Mouse (Mus musculus) midbrain, embryonic 16.5 days (tissue): ENCODE measurements around the gene Cgref1. TPM values are rescaled to one million over a fixed set of nuclear protein-coding genes. Genes with fewer than 3 reads are reported as not detected.

Experiments
- ATAC-seq: fragments of 200-750 bp; cut with Nextera tagmentation; 2 replicates; pipeline ENCODE4 v1.8.0; 2017; ENCODE audit warnings: moderate TSS enrichment
- H3K27ac ChIP-seq: fragments of 300-500 bp; sonication (generic); 2 replicates; pipeline ENCODE4 v1.5.1; 2014; ENCODE audit warnings: mild to moderate bottlenecking, low read length, mixed read lengths
- H3K27me3 ChIP-seq: fragments of 300-500 bp; sonication (generic); 2 replicates; pipeline ENCODE4 v1.6.1; 2014; ENCODE audit warnings: low read depth, low read length, mixed read lengths; ENCODE audit not compliant: control insufficient read depth, insufficient read depth
- H3K36me3 ChIP-seq: fragments of 300-500 bp; sonication (generic); 2 replicates; pipeline ENCODE4 v1.6.1; 2014; ENCODE audit warnings: mild to moderate bottlenecking, low read length, moderate library complexity, mixed read lengths; ENCODE audit not compliant: control insufficient read depth, insufficient read depth
- H3K4me1 ChIP-seq: fragments of 300-500 bp; sonication (generic); 2 replicates; pipeline ENCODE4 v1.6.1; 2014; ENCODE audit warnings: mild to moderate bottlenecking, low read length, mixed read lengths; ENCODE audit not compliant: control insufficient read depth, insufficient read depth
- H3K4me2 ChIP-seq: fragments of 300-500 bp; sonication (generic); 2 replicates; pipeline ENCODE4 v1.6.1; 2014; ENCODE audit warnings: mild to moderate bottlenecking, low read length, mixed read lengths
- H3K4me3 ChIP-seq: fragments of 300-500 bp; sonication (generic); 2 replicates; pipeline ENCODE4 v1.5.1; 2014; ENCODE audit warnings: low read depth, mild to moderate bottlenecking, low read length, moderate library complexity, mixed read lengths
- H3K9ac ChIP-seq: fragments of 300-500 bp; sonication (generic); 2 replicates; pipeline ENCODE4 v1.6.1; 2014; ENCODE audit warnings: low read depth, low read length, mixed read lengths
- H3K9me3 ChIP-seq: fragments of 300-500 bp; sonication (generic); replicated peaks from 2 replicates; pipeline ENCODE4 v1.6.1; 2014; ENCODE audit warnings: mild to moderate bottlenecking, low read length, mixed read lengths; ENCODE audit not compliant: control insufficient read depth, poor library complexity, severe bottlenecking
- WGBS: fragments of 180-500 bp; shearing (Covaris S2); extraction: QIAGEN DNeasy Blood & Tissue Kit; methylation state at CpG from one replicate; pipeline ENCODE4 v1.1.7; 2014; 5-methylcytosine and 5-hydroxymethylcytosine counted together
- polyA plus RNA-seq: library from polyadenylated mRNA; unstranded; fragments of >200 nt; fragmentation: Nextera tagmentation; extraction: Ambion mirVana; gene quantifications from 2 replicates; pipeline ENCODE4 v1.2.1, GENCODE M21; 2015

Gene Cgref1
- polyA plus RNA-seq, 1 experiment from 2014 or later = 86.8 TPM

GRCm38 (mm10) chr5:30963916-30964315, 18.5 kb upstream of the Cgref1 start:
- 33% methylated on average over 3 of the region's 3 CpGs for WGBS
- Histone ChIP-seq H3K36me3 (no peaks in the 10 kb centered on the region), H3K27me3 (0 out of 2 replicates have a peak, but pooled peaks cover 3% of the 10 kb centered on the region), H3K4me2 (no peak overlapping the region), H3K4me1 (peaks cover 9% of the 10 kb centered on the region), H3K4me3 (no peak overlapping the region), H3K9me3 (no peaks in the 10 kb centered on the region), H3K9ac (no peak overlapping the region), H3K27ac (no peak overlapping the region)
- ATAC-seq = no peak

- Histone ChIP-seq H3K27me3 (0 out of 2 replicates have a peak, but pooled peaks cover 3% of the 10 kb centered on the region), H3K36me3 (peaks cover 5% of the 10 kb centered on the region), H3K4me3 (no peak overlapping the region), H3K4me2 (no peak overlapping the region), H3K9me3 (no peaks in the 10 kb centered on the region), H3K27ac (no peak overlapping the region), H3K9ac (no peak overlapping the region), H3K4me1 (peaks cover 26% of the 10 kb centered on the region)
- no peak for ATAC-seq
- 78% methylated on average over 10 of the region's 10 CpGs for WGBS
Observed at GRCm38 (mm10) chr5:30961545-30962505, 16.4 kb upstream of the Cgref1 start.

- H3K9ac ChIP-seq = no peak overlapping the region; the same call in 1 of the 2 replicates
- no peak for ATAC-seq
- 87% methylated on average over 2 of the region's 2 CpGs for WGBS
- no peaks in the 10 kb centered on the region for H3K9me3 ChIP-seq
- 0 out of 2 replicates have a peak, but pooled peaks cover 3% of the 10 kb centered on the region for H3K27me3 ChIP-seq
- no peak overlapping the region for H3K27ac ChIP-seq
- peaks cover 8% of the 10 kb centered on the region for H3K36me3 ChIP-seq
- peak overlapping the region; percentile 59 for H3K4me2 ChIP-seq
- no peak overlapping the region for H3K4me3 ChIP-seq
- H3K4me1 ChIP-seq = peaks cover 26% of the 10 kb centered on the region
Observed at GRCm38 (mm10) chr5:30960814-30961213, 15.4 kb upstream of the Cgref1 start.

GRCm38 (mm10) chr5:30959966-30960501, 14.6 kb upstream of the Cgref1 start, which contains the start of gene Preb:
Gene Preb (minus strand): TSS chr5:30960361.
- WGBS = under 1% methylated on average over 56 of the region's 56 CpGs
- H3K9ac ChIP-seq = peak within 1 kb of the TSS; percentile 93
- peak within 1 kb of the TSS; percentile 85 for H3K4me3 ChIP-seq
- peaks cover 26% of the 10 kb centered on the region for H3K4me1 ChIP-seq
- peak within 1 kb of the TSS; percentile 97 for H3K4me2 ChIP-seq
- peaks cover 15% of the 10 kb centered on the region for H3K36me3 ChIP-seq
- H3K9me3 ChIP-seq = no peaks in the 10 kb centered on the region
- H3K27ac ChIP-seq = peak within 1 kb of the TSS; percentile 89
- H3K27me3 ChIP-seq = 0 out of 2 replicates have a peak, but pooled peaks cover 3% of the 10 kb centered on the region
- ATAC-seq = peak; percentile 96

GRCm38 (mm10) chr5:30959198-30959854, 13.9 kb upstream of the Cgref1 start:
- H3K9ac ChIP-seq = peak overlapping the region; percentile 93
- peaks cover 22% of the 10 kb centered on the region for H3K36me3 ChIP-seq
- ATAC-seq = no peak
- H3K4me2 ChIP-seq = peak overlapping the region; percentile 97
- H3K4me1 ChIP-seq = peaks cover 26% of the 10 kb centered on the region
- 36% methylated on average over 19 of the region's 19 CpGs for WGBS
- H3K9me3 ChIP-seq = no peaks in the 10 kb centered on the region
- 0 out of 2 replicates have a peak, but pooled peaks cover 3% of the 10 kb centered on the region for H3K27me3 ChIP-seq
- peak overlapping the region; percentile 85 for H3K4me3 ChIP-seq
- H3K27ac ChIP-seq = peak overlapping the region; percentile 89

- H3K27me3 ChIP-seq = no peaks in the 10 kb centered on the region
- H3K4me3 ChIP-seq = no peak overlapping the region
- ATAC-seq = no peak
- H3K9me3 ChIP-seq = no peaks in the 10 kb centered on the region
- peaks cover 26% of the 10 kb centered on the region for H3K4me1 ChIP-seq
- peaks cover 35% of the 10 kb centered on the region for H3K36me3 ChIP-seq
- 94% methylated on average over 6 of the region's 6 CpGs for WGBS
- H3K4me2 ChIP-seq = peak overlapping the region; percentile 17
- no peak overlapping the region for H3K27ac ChIP-seq
- H3K9ac ChIP-seq = 0 out of 2 replicates have a peak overlapping the region, but pooled peaks have one; percentile 7
Observed at GRCm38 (mm10) chr5:30957891-30958290, 12.5 kb upstream of the Cgref1 start.

- ATAC-seq = no peak
- no peak overlapping the region for H3K9ac ChIP-seq
- H3K4me1 ChIP-seq = peaks cover 29% of the 10 kb centered on the region
- H3K9me3 ChIP-seq = no peaks in the 10 kb centered on the region
- WGBS = 95% methylated on average over 6 of the region's 6 CpGs
- H3K27ac ChIP-seq = no peak overlapping the region
- H3K36me3 ChIP-seq = peaks cover 37% of the 10 kb centered on the region
- H3K4me3 ChIP-seq = no peak overlapping the region
- H3K27me3 ChIP-seq = no peaks in the 10 kb centered on the region
- no peak overlapping the region for H3K4me2 ChIP-seq
Observed at GRCm38 (mm10) chr5:30955751-30956150, 10.4 kb upstream of the Cgref1 start.

GRCm38 (mm10) chr5:30954556-30954955, 9.2 kb upstream of the Cgref1 start:
- H3K4me1 ChIP-seq = peaks cover 32% of the 10 kb centered on the region
- H3K27me3 ChIP-seq = no peaks in the 10 kb centered on the region
- no peak overlapping the region for H3K9ac ChIP-seq
- H3K4me2 ChIP-seq = no peak overlapping the region
- peaks cover 37% of the 10 kb centered on the region for H3K36me3 ChIP-seq
- no peak overlapping the region for H3K4me3 ChIP-seq
- ATAC-seq = no peak
- no peak overlapping the region for H3K27ac ChIP-seq
- WGBS = 95% methylated on average over 9 of the region's 9 CpGs
- no peaks in the 10 kb centered on the region for H3K9me3 ChIP-seq
